Mouse (Mus musculus): ENCODE measurements around the gene Igdcc4. TPM values are rescaled to one million over a fixed set of nuclear protein-coding genes. Genes with fewer than 3 reads are reported as not detected.

Igdcc4 gene
- total and polyA plus RNA-seq, 3 experiments = under 0.01 to 0.14 TPM; not detected in 1

DNA sequence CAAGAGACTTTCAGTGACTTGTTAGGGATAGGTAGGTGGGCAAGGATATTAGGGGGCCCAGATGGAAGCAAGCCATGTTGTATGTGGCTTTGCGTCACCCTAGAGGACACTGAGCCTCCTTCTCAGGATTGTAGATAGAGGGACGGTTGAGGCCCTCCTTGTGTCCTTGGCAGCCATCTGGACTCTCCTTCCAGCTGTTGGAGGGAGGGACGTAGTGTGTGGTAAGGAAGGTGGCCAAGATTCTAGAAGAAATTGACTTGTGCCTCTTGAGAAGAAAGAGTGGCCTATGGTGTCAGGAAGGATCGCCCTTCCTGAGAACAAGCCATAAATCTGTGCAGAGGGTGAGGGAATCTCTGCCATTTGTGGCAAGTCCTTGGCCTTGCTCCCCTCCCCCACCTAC, 5.5 kb downstream of the Igdcc4 start:
- Histone ChIP-seq H3K79me2 (ENCODE audit: control insufficient read depth, insufficient read depth, low read length, poor library complexity) (no peaks in the 10 kb centered on the region), H3K9ac (ENCODE audit: control insufficient read depth, low read depth, low read length, poor library complexity, severe bottlenecking) (no peak overlapping the region), H3K4me3 (ENCODE audit: control insufficient read depth in 1 of 2, insufficient read depth in 1 of 2, low read depth in 2 of 2, low read length in 2 of 2) (no peak overlapping the region), H3K4me1 (ENCODE audit: control insufficient read depth in 1 of 2, insufficient read depth in 2 of 2, low read length in 2 of 2) (no peaks in the 10 kb centered on the region), H3K27me3 (ENCODE audit: control insufficient read depth in 1 of 2, insufficient read depth in 2 of 2, low read length in 2 of 2) (peaks cover 9 to 11% of the 10 kb centered on the region in 2 experiments), H3K9me3 (replicated peaks; ENCODE audit: insufficient read depth, low read length) (no peaks in the 10 kb centered on the region), H3K36me3 (ENCODE audit: control insufficient read depth in 1 of 2, insufficient read depth in 2 of 2, low read length in 2 of 2) (no peaks in the 10 kb centered on the region), H3K27ac (ENCODE audit: control insufficient read depth, low read depth, low read length) (no peak overlapping the region)
- no peak for DNase-seq (ENCODE audit: low read depth, low spot score)
- no peak for TF ChIP-seq NRF1 (IDR thresholded peaks at IDR 0.05; ENCODE audit: insufficient read depth, low read depth, low read length, poor library complexity, severe bottlenecking)
- TF ChIP-seq SMC3 (IDR thresholded peaks at IDR 0.05; ENCODE audit: low read depth, low read length) = no peak
- no peak for TF ChIP-seq GABPA (IDR thresholded peaks at IDR 0.05; ENCODE audit: low read depth, low read length)
- no peak for TF ChIP-seq MXI1 (IDR thresholded peaks at IDR 0.05; ENCODE audit: low read depth, low read length)
- TF ChIP-seq ZC3H11A (IDR thresholded peaks at IDR 0.05; ENCODE audit: low read depth, low read length) = no peak
- no peak for TF ChIP-seq ZNF384 (IDR thresholded peaks at IDR 0.05; ENCODE audit: low read depth, low read length)
- TF ChIP-seq USF2 (IDR thresholded peaks at IDR 0.05; ENCODE audit: borderline replicate concordance in 1 of 2, insufficient read depth in 1 of 2, low read depth in 1 of 2, low read length in 2 of 2) = no peak
- no peak for TF ChIP-seq JUND (IDR thresholded peaks at IDR 0.05; ENCODE audit: low read depth, low read length)
- TF ChIP-seq EP300 (IDR thresholded peaks at IDR 0.05; ENCODE audit: low read depth in 1 of 2, low read length in 2 of 2) = no peak
- TF ChIP-seq ETS1 (IDR thresholded peaks at IDR 0.05; ENCODE audit: low read depth, low read length) = no peak
- no peak for TF ChIP-seq CHD1 (IDR thresholded peaks at IDR 0.05; ENCODE audit: low read depth, low read length)
- TF ChIP-seq ZKSCAN1 (IDR thresholded peaks at IDR 0.05; ENCODE audit: low read depth, low read length) = no peak
- TF ChIP-seq MYB (IDR thresholded peaks at IDR 0.05; ENCODE audit: low read depth, low read length) = no peak
- no peak for TF ChIP-seq KAT2A (conservative IDR thresholded peaks at IDR 0.05; ENCODE audit: low read depth, low read length)
- TF ChIP-seq MAFK (IDR thresholded peaks at IDR 0.05; ENCODE audit: borderline replicate concordance, low read depth, low read length) = no peak
- TF ChIP-seq NELFE (IDR thresholded peaks at IDR 0.05; ENCODE audit: low read depth, low read length) = no peak
- no peak for TF ChIP-seq CHD2 (IDR thresholded peaks at IDR 0.05; ENCODE audit: low read length)

DNA sequence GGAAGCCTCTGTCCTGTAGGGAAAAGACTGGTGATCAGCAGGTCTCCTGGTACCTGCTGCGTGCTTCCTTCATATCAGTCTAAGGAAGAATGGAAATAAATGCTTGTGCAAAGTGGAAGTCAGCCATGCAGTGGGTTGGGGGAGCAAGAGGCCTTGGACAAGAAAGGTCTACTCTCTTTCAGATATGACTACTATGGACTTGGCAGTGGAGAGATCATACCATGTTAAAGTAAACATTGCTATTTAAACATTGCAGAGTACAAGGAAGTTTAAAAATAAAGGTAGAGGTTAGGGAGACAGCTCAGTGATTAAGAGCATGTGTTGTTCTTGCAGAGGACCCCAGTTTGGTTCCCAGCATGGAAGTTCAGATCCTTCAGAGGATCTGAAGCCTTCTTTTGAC, 6.6 kb downstream of the Igdcc4 start:
- Histone ChIP-seq H3K9ac (ENCODE audit: control insufficient read depth, low read depth, low read length, poor library complexity, severe bottlenecking) (no peak overlapping the region), H3K4me1 (ENCODE audit: control insufficient read depth in 1 of 2, insufficient read depth in 2 of 2, low read length in 2 of 2) (no peaks in the 10 kb centered on the region), H3K27ac (ENCODE audit: control insufficient read depth, low read depth, low read length) (no peak overlapping the region), H3K4me3 (ENCODE audit: control insufficient read depth in 1 of 2, insufficient read depth in 1 of 2, low read depth in 2 of 2, low read length in 2 of 2) (no peak overlapping the region), H3K36me3 (ENCODE audit: control insufficient read depth in 1 of 2, insufficient read depth in 2 of 2, low read length in 2 of 2) (no peaks in the 10 kb centered on the region), H3K27me3 (ENCODE audit: control insufficient read depth in 1 of 2, insufficient read depth in 2 of 2, low read length in 2 of 2) (peaks cover 12 to 13% of the 10 kb centered on the region in 2 experiments), H3K79me2 (ENCODE audit: control insufficient read depth, insufficient read depth, low read length, poor library complexity) (no peaks in the 10 kb centered on the region), H3K9me3 (replicated peaks; ENCODE audit: insufficient read depth, low read length) (no peaks in the 10 kb centered on the region)
- no peak for DNase-seq (ENCODE audit: low read depth, low spot score)
- TF ChIP-seq MAFK (IDR thresholded peaks at IDR 0.05; ENCODE audit: borderline replicate concordance, low read depth, low read length) (no peak), NRF1 (IDR thresholded peaks at IDR 0.05; ENCODE audit: insufficient read depth, low read depth, low read length, poor library complexity, severe bottlenecking) (no peak), CTCF (IDR thresholded peaks at IDR 0.05 in 2 of 3, conservative IDR thresholded peaks at IDR 0.05 in 1 of 3; ENCODE audit: control insufficient read depth in 1 of 3, insufficient read depth in 1 of 3, low read depth in 2 of 3, low read length in 3 of 3, poor library complexity in 1 of 3, severe bottlenecking in 1 of 3) (no peak), USF2 (IDR thresholded peaks at IDR 0.05; ENCODE audit: borderline replicate concordance in 1 of 2, insufficient read depth in 1 of 2, low read depth in 1 of 2, low read length in 2 of 2) (no peak), BHLHE40 (IDR thresholded peaks at IDR 0.05; ENCODE audit: borderline replicate concordance, low read depth, low read length) (no peak), NELFE (IDR thresholded peaks at IDR 0.05; ENCODE audit: low read depth, low read length) (no peak), GATA1 (IDR thresholded peaks at IDR 0.05; ENCODE audit: low read depth, low read length) (no peak), CHD2 (IDR thresholded peaks at IDR 0.05; ENCODE audit: low read length) (no peak), GABPA (IDR thresholded peaks at IDR 0.05; ENCODE audit: low read depth, low read length) (no peak), ZKSCAN1 (IDR thresholded peaks at IDR 0.05; ENCODE audit: low read depth, low read length) (no peak), JUND (IDR thresholded peaks at IDR 0.05; ENCODE audit: low read depth, low read length) (no peak), TBP (IDR thresholded peaks at IDR 0.05; ENCODE audit: low read depth, low read length) (no peak), E2F4 (IDR thresholded peaks at IDR 0.05; ENCODE audit: borderline replicate concordance, low read depth, low read length) (no peak), MXI1 (IDR thresholded peaks at IDR 0.05; ENCODE audit: low read depth, low read length) (no peak), HCFC1 (IDR thresholded peaks at IDR 0.05; ENCODE audit: low read depth, low read length) (no peak)
